Mouse (Mus musculus) kidney, postnatal 4 days (tissue): ENCODE results near the gene Rnf220.
A peak's percentile ranks its signal among the peaks of the same experiment; 100 is the strongest.

ENCODE experiments used
- DNase-seq, 2 experiments: peaks; one replicate each; pipeline ENCODE4 v3.0.0; 2021; ENCODE audit warnings: mixed read lengths in 2 of 2

Gene Rnf220

DNA sequence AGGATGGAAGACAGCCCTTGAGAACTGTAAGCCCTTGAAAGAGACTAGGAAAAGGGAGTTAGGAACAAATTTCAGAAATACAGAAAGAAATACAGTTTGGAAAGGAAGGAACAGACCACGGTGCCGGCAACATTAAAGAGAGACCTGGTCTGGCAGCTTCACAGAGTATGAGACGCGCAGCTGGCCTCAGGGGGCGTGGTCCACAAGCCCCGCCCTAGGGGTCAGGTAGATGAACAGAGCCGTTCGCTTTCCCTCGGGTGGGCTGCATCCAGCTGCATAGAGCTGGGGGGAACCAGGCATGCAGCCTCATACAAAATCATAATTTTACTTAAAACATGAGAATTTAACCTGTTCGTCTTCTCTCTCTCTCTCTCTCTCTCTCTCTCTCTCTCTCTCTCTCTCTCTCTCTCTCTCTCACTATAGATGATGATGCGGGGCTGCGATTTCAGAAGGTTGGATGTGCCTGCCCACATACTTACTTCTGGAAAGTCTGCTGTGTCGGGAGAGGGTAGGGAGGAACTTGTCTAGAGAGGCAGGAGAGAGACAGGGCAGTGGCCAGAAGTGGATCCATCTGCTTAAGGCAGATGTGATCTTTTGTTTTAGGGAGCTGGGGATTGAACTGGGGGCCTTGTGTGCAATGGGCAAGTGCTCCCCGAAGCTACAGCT lies 59.7 kb downstream of the Rnf220 start:
- peak; percentile 13 to 18 for DNase-seq

DNA sequence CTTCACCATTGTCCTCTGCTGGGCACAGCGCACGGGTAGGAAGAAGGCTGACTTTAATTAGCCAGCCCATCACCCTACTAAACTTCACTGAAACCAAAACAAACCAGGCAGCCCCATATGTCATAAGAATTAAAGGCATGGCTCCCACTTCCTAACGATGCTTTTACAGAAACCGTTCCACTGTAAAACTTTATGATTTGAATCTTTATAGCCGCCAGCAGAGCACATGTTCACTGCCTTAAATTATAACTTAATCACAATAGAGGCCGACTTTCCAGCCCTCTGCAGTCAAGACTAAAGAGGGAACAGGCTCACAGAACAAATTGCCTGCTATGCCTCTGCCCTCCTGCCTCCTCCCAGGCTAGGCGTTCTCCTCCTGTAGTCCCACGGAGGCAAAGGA lies 62.5 kb downstream of the Rnf220 start:
- DNase-seq: no peak

DNA sequence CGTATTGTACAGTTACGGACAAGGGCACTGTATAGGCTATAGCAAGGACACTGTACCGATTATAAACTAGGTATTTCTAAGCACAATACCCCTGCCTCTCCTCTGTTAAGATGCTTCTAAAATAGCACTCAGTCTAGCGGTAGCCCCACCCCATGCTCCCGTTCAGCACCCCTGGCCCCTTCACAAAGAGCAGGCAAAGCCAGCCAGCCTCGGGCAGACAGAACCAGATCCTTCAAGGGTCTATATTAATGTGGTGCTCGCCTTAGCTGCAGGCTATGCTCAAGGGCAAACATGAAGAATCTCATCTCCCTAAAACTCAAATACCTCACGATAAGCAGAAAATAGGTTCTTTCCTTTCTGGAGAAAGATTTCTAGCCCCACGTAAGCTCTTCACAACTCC lies 67.2 kb downstream of the Rnf220 start:
- DNase-seq: no peak

DNA sequence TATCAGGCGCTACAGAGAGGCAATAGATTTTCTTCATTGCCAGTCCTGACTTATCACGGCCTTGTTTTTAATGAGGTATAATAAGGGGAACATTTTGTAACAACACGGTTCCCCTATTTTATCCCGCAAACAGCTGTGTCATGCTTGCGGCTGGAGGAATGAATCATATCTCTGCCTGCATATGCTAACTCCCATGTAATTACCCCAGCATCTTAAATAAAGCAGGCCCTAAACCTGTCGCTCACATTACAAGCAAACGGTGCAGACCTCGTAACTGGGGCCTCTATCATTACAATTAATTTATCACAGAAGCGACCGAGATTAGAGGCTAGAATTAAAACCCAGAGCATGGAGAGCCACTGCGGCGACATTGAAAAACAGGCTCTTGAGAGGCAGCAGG lies 69.3 kb downstream of the Rnf220 start:
- peak; percentile 18 to 20 for DNase-seq

DNA sequence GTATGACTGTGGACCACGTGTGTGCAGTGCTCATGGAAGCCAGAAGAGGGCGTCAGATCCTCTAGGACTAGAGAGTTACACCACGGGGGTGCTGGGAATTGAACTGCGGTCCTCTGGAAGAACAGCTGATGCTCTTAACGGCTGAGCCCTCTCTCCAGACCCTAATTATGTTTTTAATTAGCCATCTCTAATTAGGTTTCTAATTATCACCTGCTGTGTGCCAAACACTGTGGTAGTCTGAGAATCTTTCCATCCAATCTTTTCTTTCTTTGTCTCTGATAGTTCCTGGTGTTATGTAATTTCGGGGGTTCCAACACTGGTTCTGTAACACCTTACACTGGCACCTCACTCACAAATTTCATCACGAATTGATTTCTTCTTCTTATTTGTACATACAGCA lies 75.8 kb downstream of the Rnf220 start:
- DNase-seq: no peak

DNA sequence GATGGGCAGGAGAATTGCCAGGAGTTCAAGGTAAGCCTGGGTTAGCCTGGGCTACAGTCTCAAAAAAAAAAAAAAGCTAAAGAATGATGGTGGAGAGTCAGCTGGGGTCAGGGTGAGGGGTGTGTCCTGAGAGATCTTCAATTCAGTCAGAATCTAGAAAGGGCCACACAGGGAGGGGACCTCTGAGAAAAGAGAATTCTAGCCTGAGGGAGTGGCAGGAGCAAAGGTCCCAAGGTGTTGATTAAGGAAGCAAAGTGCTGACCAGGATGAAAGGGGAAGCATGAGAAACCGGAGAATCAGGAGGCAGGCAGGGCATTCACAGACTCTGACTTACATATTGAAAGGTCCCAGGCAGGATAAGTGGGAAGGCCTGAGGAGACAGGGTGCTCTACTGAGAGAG lies 80.0 kb downstream of the Rnf220 start:
- no peak for DNase-seq

DNA sequence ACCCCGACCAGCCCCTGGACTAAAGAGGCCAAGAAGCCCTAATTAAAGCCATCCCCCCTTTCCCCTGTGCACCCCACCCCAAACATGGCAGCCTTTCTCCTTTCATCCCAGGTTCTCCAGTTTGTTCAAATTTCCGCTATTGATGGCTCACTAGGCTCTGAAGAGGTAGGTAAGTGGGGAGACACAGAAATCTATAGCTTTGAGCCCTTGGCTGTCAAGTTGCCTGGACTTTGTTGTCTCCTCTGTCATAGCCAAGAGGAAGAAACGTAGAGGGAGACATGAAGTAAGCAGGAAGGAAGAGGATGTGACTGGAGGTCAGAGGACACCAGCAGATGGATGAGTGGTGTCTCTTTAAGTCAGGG lies 86.8 kb downstream of the Rnf220 start:
- DNase-seq: no peak

DNA sequence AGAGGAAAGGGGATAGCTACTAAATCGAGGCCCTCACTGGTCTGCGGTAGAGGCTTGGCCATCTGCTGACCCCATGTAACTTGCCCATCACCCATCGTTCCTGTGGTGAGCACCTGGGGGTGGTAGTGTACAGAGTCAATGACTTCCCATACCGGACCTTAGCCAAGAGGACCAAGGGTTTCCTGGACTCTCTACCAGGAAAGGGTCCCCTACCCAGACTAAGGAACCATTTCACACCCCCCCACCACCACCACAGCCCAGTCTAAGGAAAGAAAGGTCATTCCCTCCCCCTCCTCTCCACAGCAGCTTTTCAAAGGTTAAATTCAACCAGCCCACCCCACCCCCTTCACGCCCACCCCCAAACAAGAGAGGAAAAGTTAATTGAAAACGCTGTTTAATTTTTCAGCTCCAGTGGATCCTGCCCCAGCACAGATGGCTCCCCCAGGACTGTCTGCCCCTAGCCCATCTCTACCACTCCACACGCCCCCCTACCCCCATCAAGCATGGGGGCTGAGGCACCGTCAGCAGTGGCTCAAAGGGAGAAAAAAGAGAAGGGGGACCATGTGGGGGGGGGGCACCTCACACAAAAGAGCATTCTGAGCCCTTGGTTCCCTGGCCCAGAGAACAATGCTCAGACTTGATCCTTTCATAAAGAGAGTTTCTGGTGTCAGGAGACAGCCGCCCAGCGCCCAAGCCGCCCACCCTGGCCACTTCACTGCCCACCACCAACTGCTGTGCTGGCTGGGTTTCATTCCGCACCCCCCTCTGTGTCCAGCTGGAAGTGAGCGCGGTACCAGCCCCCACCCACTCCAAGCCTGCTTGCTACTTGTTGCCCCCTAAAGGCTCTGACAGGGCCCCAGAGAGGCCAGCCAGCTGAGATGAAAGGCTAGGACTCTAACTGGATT lies 87.5 kb downstream of the Rnf220 start:
- peak in 1 of 2 experiments; percentile 8 for DNase-seq

DNA sequence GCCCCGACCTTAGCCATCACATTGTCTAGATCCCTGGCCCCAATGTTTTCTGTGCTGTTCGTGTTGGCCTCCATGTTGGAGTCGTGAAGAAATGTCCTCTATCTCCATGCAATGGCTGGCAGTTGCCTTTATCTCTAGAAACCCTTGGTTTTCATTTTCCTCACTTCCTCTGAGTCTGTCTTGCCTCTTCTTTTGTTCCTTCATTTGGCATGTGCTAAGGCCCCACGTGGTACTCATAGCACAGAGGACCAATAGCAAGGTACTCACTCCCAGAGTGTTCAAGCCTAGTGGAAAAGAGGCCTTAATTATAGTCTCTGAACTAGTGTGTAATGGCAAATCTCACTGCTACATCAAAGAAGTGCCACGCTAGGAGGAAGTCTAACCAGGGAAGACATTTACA lies 88.9 kb downstream of the Rnf220 start:
- DNase-seq: no peak

DNA sequence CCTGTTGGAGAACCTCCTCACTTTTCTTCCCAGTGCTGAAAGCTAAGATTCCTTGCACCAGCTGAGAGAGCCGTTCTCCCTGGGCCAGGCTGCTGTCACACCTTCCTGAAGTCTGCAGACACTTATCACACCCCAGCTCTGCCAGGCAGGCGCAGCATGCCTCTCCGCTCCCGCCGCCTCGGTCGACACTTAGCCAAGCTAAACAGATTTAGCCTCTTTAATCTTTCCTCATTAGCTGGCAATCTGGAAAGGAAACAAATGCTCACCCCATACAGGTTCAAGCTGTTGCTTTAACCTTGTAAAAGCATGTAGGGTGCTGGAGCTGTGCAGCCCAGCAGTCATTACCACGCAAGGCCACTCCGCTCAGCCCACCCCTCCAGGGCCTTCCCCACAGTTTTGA lies 90.9 kb downstream of the Rnf220 start:
- DNase-seq: peak; percentile 10 to 25

DNA sequence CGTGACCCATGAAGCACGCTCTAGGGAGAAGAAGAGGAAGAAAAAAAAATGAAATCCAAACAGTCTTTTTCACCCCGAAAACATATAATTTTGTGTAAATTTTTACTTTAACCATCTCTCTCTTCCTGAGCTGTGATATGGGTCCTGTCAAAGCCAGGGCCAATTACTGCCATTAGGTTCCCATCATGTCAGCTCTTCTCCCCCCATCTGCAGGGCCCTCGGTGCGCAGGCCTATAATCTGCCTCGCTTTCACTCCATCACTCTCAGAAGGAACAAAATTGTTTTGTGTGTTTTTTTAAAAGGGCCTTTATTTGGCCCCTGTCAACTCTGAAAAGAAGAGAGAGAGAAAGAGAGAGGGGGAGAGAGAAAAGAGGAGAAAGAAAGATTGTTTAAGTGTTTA lies 91.6 kb downstream of the Rnf220 start:
- DNase-seq: no peak

DNA sequence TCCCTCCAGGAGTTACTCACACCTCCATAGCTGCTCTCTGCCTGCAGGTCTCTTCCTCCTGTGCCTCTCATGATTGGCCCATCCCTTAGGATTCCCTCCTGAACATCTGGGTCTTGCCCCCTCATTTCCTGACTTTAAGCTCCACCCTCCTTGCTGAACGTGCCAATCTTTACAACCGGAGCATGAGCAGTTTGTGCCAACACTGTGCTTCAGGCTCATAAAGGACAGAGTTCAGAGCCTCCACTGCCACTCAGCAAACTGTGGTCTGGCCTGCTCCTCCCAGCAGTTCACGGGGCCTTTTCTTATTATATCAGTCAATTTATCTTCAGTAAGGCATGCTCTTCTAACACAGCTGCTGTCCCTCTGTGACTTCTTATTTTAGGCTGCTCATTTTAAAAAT lies 93.4 kb downstream of the Rnf220 start:
- DNase-seq: no peak

DNA sequence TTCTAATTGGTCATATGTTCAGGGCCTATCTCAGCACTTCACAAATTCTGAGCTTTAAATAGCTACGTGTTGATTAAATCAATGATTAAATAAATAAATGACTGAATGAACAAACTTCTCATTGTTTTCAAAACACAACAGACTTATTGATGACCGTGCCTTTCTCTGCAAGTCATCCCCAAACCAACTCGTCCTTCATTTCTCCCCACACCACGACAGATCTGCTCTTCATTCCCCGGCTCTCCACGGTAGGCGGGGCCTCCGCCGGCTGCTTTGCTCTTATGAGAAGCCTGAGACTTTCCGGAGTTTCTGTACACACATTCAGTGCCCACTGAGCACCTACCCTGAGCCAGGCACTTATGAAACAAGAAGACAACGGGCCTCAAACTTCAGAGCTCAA lies 99.7 kb downstream of the Rnf220 start:
- no peak for DNase-seq

DNA sequence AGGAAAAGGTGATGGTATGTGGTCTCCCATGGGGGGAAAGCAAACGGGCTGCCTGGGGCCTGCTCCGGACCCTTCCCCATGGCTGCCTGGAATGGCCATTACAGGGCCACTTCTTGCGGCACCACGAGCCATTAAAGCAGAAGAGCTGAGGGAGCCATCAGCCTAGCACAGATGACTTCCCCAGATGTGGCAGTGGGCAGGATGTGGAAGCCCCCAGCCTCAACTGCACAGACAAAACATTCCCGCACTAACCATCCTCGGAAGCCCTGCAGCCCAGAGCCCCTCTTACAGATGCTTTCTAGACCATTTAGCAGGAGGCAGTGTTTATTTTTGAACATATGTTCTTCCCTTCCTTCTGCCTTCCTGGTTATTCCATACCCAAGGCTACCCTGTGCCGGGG lies 103.8 kb downstream of the Rnf220 start:
- no peak for DNase-seq

DNA sequence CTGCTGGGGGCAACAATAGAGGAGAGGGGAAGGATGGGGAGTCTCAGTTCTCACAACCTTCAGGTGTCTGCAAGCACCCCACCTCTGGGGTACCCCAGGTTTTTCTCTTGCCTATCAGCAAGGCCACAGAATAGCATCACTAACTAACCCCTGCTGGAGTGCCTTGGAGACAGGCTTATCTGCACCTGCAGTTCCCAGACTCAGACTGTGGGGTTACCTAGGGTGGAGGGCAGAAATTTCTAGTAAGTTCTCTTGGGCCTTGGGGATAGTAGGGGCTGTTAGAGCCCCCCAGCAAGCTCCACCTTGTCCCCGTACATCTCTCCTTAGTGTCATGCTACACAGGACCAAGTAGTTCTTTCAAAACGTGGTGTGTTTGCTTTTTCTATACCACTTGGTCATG lies 104.5 kb downstream of the Rnf220 start:
- no peak for DNase-seq

DNA sequence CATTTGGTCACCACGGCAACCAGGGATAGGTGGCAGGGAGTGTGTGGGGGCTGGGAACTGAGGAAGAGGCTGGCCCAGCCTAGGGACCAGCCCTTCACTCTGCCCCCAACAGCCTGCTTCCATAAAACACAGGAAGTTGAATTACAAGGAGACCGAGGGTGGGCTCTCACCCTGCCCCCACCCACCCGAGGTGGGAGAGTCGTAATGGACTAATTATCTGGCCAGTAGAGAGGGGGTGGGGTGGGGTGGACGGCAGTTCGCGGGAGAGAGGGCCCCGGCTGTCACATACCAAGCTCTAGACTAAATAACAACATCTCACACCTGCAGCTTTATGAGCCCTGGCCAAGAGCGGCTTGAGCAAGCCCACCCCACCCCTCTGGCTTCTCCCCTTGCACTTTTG lies 104.9 kb downstream of the Rnf220 start:
- peak in 1 of 2 experiments; percentile 24 for DNase-seq

DNA sequence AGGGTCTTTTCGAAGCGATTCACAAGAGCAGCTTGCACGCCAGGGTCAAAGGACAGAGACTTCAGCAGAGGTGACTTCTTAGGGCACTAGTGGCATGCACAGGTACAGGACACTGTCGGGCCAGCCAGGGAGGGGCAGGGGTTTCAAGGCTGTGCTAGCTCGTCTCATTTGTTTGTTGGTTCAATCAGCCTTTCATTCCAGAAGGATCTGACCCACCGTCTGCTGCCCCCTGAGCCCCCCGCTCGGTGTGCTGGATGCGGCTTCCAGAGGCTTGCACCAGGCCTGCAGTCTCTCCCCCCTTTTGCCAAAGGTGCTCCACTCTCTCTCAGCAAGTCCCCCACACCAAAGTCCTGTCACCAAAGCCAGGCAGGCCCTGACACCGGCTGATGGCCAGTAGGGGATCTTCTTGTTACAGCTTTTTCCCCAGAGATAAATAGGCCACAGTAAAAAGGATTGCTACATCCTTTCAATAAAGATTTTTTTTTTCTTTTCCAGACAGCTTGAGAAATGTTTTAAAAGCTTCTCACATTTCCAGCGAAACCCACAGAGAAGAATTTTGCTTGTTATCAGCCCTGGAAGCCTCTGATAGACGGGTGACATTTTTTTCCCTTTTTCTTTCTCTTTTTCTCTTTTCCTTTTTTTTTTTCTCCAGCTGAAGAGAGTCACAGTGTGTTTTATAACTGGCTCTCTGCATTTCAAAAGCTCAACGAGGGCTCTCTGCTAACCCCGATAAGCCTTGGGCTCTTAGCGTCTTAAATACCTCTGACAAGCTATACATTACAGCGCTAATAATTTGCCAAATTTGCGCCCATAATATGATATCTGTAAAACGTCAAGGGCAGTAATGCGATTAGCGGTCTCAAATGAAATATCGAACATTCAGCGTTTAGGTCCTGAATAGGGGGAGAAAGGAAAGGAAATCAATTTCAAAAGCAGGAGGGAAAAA lies 105.7 kb downstream of the Rnf220 start:
- no peak for DNase-seq

DNA sequence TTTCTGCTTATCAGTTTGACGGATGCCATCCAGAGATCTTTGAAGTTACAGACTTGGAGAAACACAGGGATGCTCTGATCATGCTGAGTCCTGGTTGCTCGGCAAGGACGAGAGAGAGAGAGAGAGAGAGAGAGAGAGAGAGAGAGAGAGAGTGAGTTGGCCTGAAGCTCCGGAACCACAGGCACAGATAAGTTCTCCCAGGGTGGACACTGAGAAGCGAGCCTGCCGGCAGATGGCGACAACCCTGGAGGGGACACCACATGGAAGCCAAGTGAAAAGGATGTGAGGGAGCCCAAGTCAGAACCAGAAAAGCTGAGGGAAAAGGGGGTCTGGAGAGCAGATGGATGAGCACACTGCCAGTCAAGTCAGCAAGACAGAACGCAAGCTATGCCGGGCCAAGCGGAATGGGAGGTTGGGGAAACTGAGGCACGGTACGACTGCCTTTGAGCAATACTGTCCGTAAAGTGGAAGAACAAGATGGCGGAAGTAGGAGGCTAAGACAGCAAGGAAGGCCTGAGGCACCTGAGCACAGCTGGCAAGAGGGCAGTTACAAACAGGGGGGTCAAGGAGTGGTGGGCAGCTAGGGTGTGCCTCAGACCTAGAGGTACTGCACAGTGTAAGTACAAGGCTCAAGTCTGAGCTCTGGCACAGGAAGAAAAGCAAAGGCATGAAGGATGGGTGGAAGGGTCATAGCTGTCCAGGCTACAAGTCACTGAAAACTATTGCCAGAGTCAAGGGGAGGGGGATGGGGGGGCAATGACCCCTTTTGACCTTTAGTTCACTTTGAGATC lies 107.4 kb downstream of the Rnf220 start:
- DNase-seq: no peak

DNA sequence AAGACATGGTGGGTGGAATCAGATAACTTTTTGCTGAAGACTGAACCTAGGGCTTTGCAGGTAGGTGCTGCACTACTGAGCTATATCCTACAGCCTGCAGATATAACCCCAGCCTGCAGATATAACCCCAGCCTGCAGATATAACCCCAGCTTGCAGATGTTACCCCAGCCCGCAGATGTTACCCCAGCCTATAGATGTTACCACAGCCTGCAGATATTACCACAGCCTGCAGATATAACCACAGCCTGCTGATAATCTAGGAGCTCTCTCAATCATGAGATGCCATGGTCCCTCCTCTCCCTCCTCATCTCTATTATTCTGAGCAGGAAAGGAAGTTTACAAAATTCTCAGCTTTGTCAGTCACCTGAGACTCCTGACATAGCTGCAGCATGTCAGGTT lies 111.6 kb downstream of the Rnf220 start:
- DNase-seq: no peak

DNA sequence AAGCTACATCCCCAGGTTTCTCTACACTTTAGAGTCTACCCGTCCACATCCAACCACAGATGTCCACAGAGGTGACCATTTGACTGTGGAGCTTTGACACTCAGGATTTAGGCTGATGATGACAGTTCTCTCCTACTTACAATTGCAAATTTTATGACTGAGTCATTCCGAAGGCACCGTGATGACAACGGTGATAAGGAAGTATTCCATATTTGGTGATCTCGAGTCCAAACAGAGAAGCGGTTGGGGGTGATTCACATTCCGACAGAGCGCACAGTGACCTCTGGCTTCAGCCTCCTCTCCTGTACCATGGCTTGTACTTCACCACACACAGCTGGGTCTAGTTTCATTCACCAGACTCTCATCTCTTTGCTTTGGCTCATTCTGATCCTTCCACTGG lies 115.0 kb downstream of the Rnf220 start:
- DNase-seq: no peak

DNA sequence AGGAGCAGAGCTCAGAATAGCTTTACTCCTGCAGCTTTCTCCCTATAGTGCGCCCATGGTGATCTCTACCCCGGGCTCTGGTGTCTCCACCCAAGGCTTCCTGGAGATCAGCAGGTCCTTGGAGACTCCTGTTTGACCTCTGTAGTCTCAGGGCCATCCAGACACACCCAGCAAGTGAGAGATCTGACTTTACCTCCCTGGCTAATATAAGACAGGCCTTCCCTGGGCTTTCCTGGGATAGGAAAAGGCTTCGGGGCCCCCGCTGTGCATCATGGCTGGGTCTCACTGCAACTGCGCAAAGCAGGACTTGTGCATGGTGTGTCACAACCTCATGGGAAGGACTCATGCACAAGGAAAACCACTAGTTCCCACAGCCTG lies 116.3 kb downstream of the Rnf220 start:
- no peak for DNase-seq

DNA sequence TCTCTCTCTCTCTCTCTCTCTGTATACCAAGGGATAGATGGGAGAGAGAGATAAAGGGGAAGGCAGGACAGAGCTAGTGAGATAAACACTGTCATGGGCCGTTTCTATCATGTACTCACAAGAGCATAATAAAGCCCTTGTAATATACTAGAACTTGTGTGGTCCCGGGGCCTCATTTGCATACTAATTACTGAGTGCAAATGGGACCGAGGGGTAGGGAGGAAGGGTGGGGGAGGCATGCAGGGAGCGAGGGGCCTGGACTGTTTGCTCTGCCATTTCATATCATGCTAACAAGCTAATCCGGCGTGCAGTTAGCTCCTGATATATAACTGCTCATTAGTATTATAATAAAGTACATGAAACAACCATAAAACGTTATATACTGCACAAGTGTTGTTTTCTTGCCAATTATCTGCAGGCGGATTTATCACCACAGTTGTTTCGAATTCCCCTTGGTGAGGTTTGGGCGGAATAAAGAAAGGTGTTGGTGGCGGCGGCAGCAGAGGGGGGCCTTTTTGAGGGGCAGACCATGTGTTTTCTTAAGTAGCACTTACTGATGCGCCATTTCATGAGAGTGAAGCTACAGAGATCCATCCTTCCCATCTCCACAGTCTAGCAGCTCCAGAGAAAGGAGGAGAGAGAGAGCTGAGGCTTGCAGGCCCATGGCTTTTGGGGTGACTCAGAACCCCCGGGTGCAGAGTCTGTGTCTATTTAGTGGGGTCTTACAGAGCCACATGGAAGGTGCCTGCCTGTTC lies 116.9 kb downstream of the Rnf220 start:
- DNase-seq: no peak
